Mouse (Mus musculus): ENCODE results near the gene Olfr119.
"Not testable (repeated sequence)": the region's sequence is repeated elsewhere in the genome, so short reads cannot be mapped to it uniquely, and the experiment has no call there.

Olfr119 gene

DNA sequence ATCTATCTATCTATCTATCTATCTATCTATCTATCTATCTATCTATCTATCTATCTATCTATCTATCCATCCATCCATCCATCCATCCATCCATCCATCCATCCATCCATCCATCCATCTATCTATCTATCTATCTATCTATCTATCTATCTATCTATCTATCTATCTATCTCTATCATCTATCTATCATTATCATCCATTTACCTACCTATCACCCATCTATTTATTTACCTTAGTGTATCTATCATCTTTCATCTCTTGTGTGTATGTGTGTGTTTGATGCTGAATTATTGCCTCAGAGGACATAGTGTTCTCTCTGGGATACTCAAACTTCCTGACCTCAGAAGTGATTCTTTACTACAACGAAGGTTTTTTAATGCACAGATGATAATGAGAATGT, at the start of gene Olfr119:
Gene Olfr119, plus strand, starts transcription at position 301 of the 400 bp plus-strand sequence.
- DNase-seq (ENCODE audit: low spot score), result not testable (repeated sequence)

GRCm38 (mm10) chr17:37663682-37664081, 32.7 kb upstream of the Olfr119 start, which contains the start of gene Olfr117:
Olfr117 (minus strand) TSS chr17:37663782.
- no peak for DNase-seq (ENCODE audit: low spot score)

GRCm38 (mm10) chr17:37666688-37667087, 29.7 kb upstream of the Olfr119 start, which contains the start of gene Olfr118:
Olfr118 (plus strand) TSS chr17:37666988.
- no peak for DNase-seq (ENCODE audit: low spot score)

- no peak for DNase-seq (ENCODE audit: low spot score)
Observed at GRCm38 (mm10) chr17:37721508-37721907, 25.1 kb downstream of the Olfr119 start, which contains the start of gene Olfr120. Olfr120 (plus strand) TSS chr17:37721808.

DNA sequence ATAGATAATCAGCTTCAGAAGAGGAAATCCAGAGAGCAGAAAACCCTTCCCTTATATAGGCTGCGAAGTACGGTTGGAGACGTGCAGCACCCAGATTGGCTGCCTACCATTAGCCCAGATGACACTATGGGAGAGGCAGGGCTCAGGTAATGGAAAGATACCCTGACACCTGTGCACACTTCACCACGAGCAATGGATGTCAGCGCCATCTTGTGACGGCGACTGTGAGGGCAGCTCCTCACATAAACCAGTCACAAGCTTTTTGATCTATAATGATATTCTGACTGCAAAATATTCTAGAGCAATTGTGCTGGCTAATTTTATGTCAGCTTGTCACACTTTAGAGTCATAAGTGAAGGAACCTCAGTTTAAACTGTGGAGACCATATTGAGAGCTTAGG, 41.7 kb downstream of the Olfr119 start:
- no peak for DNase-seq (ENCODE audit: low spot score)

Measured in embryo, embryonic 10 days (tissue).